Comparison of ENCODE assay signal across 20 mouse cellular contexts in the genomic region with DNA sequence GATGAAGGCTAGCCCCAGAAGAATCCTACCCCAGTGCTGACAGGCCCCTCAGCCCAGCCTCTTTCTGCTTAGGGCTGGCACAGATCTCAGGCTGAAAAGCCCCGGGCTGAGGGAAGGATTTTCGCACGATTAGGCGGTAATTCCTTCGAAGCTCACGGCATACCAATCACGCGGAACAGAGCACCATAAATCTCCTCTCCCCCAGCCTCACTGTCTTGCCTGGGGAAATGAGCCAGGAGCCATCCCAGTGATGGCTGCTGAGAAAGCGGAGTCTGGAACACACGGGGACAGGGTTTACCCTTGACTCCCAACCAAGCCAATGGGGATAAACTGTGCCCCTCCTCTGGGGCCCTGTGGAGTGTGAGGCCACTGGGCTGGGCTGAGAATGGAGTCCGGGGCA. TPM values are rescaled to one million over a fixed set of nuclear protein-coding genes. Genes with fewer than 3 reads are reported as not detected.
DNase-seq lines count a peak whose midpoint lies in the region; ATAC-seq lines count a peak whose summit lies in the region.
"Had no signal": no experiment of that assay in that cellular context is flagged by ENCODE, and none has a peak within 500 bp of the region (broad histone marks: within the 10 kb centered on the region; RNA-seq: fewer than 3 reads in every experiment).

No protein-coding gene starts in this region.

- H3K4me3 ChIP-seq in kidney, embryonic 14.5 days (ENCODE audit: low read length) = no peak overlapping the region
- no peak overlapping the region for H3K4me3 ChIP-seq in hindbrain, embryonic 14.5 days (replicated peaks; ENCODE audit: low read length)
- no peak overlapping the region for H3K4me3 ChIP-seq in midbrain, embryonic 12.5 days
- H3K4me3 ChIP-seq in neural tube, embryonic 14.5 days (ENCODE audit: low read depth, low read length) = no peak overlapping the region
- H3K4me3 ChIP-seq: embryonic facial prominence, embryonic 12.5 days; limb, embryonic 12.5 days; liver, embryonic 13.5 days; myocyte had no signal

- no peak overlapping the region for H3K4me2 ChIP-seq in kidney, embryonic 14.5 days (replicated peaks; ENCODE audit: low read depth, low read length)
- H3K4me2 ChIP-seq in hindbrain, embryonic 14.5 days (replicated peaks) = no peak overlapping the region
- no peak overlapping the region for H3K4me2 ChIP-seq in midbrain, embryonic 12.5 days (replicated peaks)
- H3K4me2 ChIP-seq in neural tube, embryonic 14.5 days (ENCODE audit: low read depth, low read length) = no peak overlapping the region
- H3K4me2 ChIP-seq: embryonic facial prominence, embryonic 12.5 days; limb, embryonic 12.5 days; liver, embryonic 13.5 days had no signal

- H3K27ac ChIP-seq in kidney, embryonic 14.5 days (ENCODE audit: low read depth, low read length) = no peak overlapping the region
- H3K27ac ChIP-seq in hindbrain, embryonic 14.5 days = peak overlapping the region; percentile 76
- peak overlapping the region; percentile 46; the same call in 1 of the 2 replicates for H3K27ac ChIP-seq in midbrain, embryonic 12.5 days (replicated peaks)
- peak overlapping the region; percentile 80 for H3K27ac ChIP-seq in neural tube, embryonic 14.5 days (ENCODE audit: low read depth, low read length)
- H3K27ac ChIP-seq: embryonic facial prominence, embryonic 12.5 days; limb, embryonic 12.5 days; liver, embryonic 13.5 days had no signal

- H3K9ac ChIP-seq in kidney, embryonic 14.5 days (ENCODE audit: low read depth, low read length) = no peak overlapping the region
- 0 out of 2 replicates have a peak overlapping the region, but pooled peaks have one; percentile 40 for H3K9ac ChIP-seq in hindbrain, embryonic 14.5 days
- no peak overlapping the region for H3K9ac ChIP-seq in midbrain, embryonic 12.5 days (replicated peaks)
- H3K9ac ChIP-seq in neural tube, embryonic 14.5 days (replicated peaks; ENCODE audit: low read depth, low read length) = no peak overlapping the region
- H3K9ac ChIP-seq: embryonic facial prominence, embryonic 12.5 days; limb, embryonic 12.5 days; liver, embryonic 13.5 days had no signal

- no peaks in the 10 kb centered on the region for H3K36me3 ChIP-seq in kidney, embryonic 14.5 days (ENCODE audit: control insufficient read depth, insufficient read depth, low read length)
- H3K36me3 ChIP-seq in hindbrain, embryonic 14.5 days (replicated peaks; ENCODE audit: control insufficient read depth, insufficient read depth) = no peaks in the 10 kb centered on the region
- no peaks in the 10 kb centered on the region for H3K36me3 ChIP-seq in midbrain, embryonic 12.5 days
- no peaks in the 10 kb centered on the region for H3K36me3 ChIP-seq in neural tube, embryonic 14.5 days (ENCODE audit: control insufficient read depth, insufficient read depth, low read length)
- H3K36me3 ChIP-seq: embryonic facial prominence, embryonic 12.5 days; limb, embryonic 12.5 days; liver, embryonic 13.5 days had no signal

- peaks cover 3% of the 10 kb centered on the region for H3K27me3 ChIP-seq in kidney, embryonic 14.5 days (ENCODE audit: control insufficient read depth, insufficient read depth, low read length)
- H3K27me3 ChIP-seq in hindbrain, embryonic 14.5 days (ENCODE audit: control insufficient read depth, insufficient read depth, low read length) = no peaks in the 10 kb centered on the region
- H3K27me3 ChIP-seq in midbrain, embryonic 12.5 days = peaks cover 21% of the 10 kb centered on the region; the same call in 1 of the 2 replicates
- H3K27me3 ChIP-seq in neural tube, embryonic 14.5 days (ENCODE audit: control insufficient read depth, insufficient read depth, low read length) = no peaks in the 10 kb centered on the region
- H3K27me3 ChIP-seq: embryonic facial prominence, embryonic 12.5 days had no signal

- peaks cover 22% of the 10 kb centered on the region; the same call in 1 of the 2 replicates for H3K4me1 ChIP-seq in kidney, embryonic 14.5 days (ENCODE audit: control insufficient read depth, insufficient read depth, low read length)
- H3K4me1 ChIP-seq in hindbrain, embryonic 14.5 days (replicated peaks; ENCODE audit: control insufficient read depth, insufficient read depth, low read length) = peaks cover 38% of the 10 kb centered on the region
- H3K4me1 ChIP-seq in midbrain, embryonic 12.5 days = peaks cover 14% of the 10 kb centered on the region
- peaks cover 40% of the 10 kb centered on the region for H3K4me1 ChIP-seq in neural tube, embryonic 14.5 days (ENCODE audit: control insufficient read depth, insufficient read depth, low read length)
- H3K4me1 ChIP-seq: liver, embryonic 13.5 days had no signal

- DNase-seq in kidney, postnatal 36 days = no peak
- DNase-seq in hindbrain, embryonic 14.5 days (ENCODE audit: low spot score) = peak; percentile 63
- no peak for DNase-seq in urinary bladder, postnatal 36 days (ENCODE audit: low spot score in 2 of 2)
- no peak for DNase-seq in adrenal gland, postnatal 10 days
- DNase-seq in c-Kit-positive CD71-positive TER-119-positive erythroid progenitor cells, embryonic 14.5 days (ENCODE audit: low spot score) = no peak
- DNase-seq: adrenal gland, postnatal 36 days; cerebellum, postnatal 10 days; gastrocnemius, postnatal 14 days; heart, postnatal 10 days; kidney, adult 9 months; liver, embryonic 13.5 days; thymus, postnatal 4 days had no signal

- peak; percentile 45; the same call in 1 of the 2 replicates for ATAC-seq in kidney, embryonic 14.5 days (ENCODE audit: low FRiP score, low TSS enrichment)
- ATAC-seq in hindbrain, embryonic 14.5 days (ENCODE audit: low FRiP score) = peak; percentile 51
- no peak for ATAC-seq in midbrain, embryonic 12.5 days (ENCODE audit: low FRiP score, low read depth)
- peak; percentile 63 for ATAC-seq in neural tube, embryonic 14.5 days (ENCODE audit: low read depth)
- ATAC-seq: activated CD4-positive, CD25-positive, alpha-beta regulatory T cell, adult 4 months; Patski had no signal

- 11% methylated on average over 11 of the region's 11 CpGs for WGBS in kidney, embryonic 14.5 days
- WGBS in hindbrain, embryonic 14.5 days = 36% methylated on average over 11 of the region's 11 CpGs
- WGBS in midbrain, embryonic 12.5 days = 51% methylated on average over 11 of the region's 11 CpGs
- 14% methylated on average over 11 of the region's 11 CpGs for WGBS in neural tube, embryonic 14.5 days

- H3K9me3 ChIP-seq in kidney, embryonic 14.5 days (ENCODE audit: control insufficient read depth, low read length) = no peaks in the 10 kb centered on the region
- no peaks in the 10 kb centered on the region for H3K9me3 ChIP-seq in hindbrain, embryonic 14.5 days (ENCODE audit: control insufficient read depth, low read length)
- no peaks in the 10 kb centered on the region for H3K9me3 ChIP-seq in midbrain, embryonic 12.5 days
- no peaks in the 10 kb centered on the region for H3K9me3 ChIP-seq in neural tube, embryonic 14.5 days (ENCODE audit: control insufficient read depth, low read length)
- H3K9me3 ChIP-seq: embryonic facial prominence, embryonic 12.5 days; limb, embryonic 12.5 days; liver, embryonic 13.5 days had no signal

RNA-seq across cellular contexts. Expression of a gene that starts 48.4 kb away (rescaled TPM):
- polyA plus RNA-seq in kidney, embryonic 14.5 days (2014; fragmentation: Nextera tagmentation; extraction: Ambion mirVana) = 3.9 and 9.7 TPM in 2 replicates
- 5.0 and 7.4 TPM in 2 replicates for polyA plus RNA-seq in hindbrain, embryonic 14.5 days (2014; fragmentation: Nextera tagmentation; extraction: Ambion mirVana)
- polyA plus RNA-seq in midbrain, embryonic 12.5 days (2016; fragmentation: Nextera tagmentation; extraction: Ambion mirVana) = 6.9 and 7.3 TPM in 2 replicates
- polyA plus RNA-seq in neural tube, embryonic 14.5 days (2014; fragmentation: Nextera tagmentation; extraction: Ambion mirVana) = 5.9 and 6.0 TPM in 2 replicates
- total RNA-seq in adrenal gland, postnatal 10 days (2021) = 10 to 100 TPM; 12.7 to 16.3 TPM
